Mouse (Mus musculus): ENCODE measurements around the gene Usp19. TPM values are rescaled to one million over a fixed set of nuclear protein-coding genes. Genes with fewer than 3 reads are reported as not detected.

Usp19 gene
- total RNA-seq (2015; ENCODE audit: low replicate concordance) (57.9 and 59.6 TPM in 2 replicates), total RNA-seq (2017; ENCODE audit: low replicate concordance) (80.2 and 94.7 TPM in 2 replicates)

DNA sequence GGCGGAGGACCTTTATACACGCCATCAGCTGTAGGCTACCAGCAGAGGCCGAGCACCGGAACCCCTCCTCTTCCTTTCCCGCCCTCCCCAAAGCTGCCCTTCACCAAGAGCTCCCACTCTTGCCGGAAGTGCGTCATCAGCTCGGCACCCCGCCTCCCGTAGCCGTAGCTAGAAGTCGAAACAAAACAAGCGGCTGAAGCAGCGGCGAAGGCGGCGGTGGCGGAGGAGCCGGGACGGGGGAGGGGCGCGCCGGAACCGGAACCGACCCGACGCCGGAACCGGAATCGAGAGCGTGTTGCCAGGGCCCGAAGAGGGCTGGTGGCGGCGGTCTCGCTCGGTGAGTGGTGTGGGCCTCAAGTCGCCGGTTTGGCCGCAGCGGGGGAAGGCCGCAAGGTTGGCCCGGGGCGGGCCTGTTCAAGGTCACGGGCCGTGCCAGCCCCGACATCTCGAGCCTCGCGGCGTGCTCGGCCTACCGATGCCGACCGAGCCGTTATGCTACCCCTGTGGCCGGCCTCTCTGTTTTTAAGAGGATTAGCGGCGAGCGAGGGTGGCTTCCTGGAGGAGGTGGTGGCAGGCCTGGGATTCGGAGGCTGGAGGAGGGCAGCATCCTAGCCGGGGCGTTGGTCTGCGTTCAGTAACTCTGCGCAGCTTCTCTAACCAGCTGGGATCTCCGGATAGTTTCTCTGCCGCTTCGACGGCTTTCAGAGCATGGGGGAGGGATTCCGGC lies at the start of gene Usp19:
Usp19 (plus strand) TSS at position 44 of the 727 bp plus-strand sequence.
- peak; percentile 78 for ATAC-seq (replicated peaks; ENCODE audit: low FRiP score, poor library complexity, severe bottlenecking)

DNA sequence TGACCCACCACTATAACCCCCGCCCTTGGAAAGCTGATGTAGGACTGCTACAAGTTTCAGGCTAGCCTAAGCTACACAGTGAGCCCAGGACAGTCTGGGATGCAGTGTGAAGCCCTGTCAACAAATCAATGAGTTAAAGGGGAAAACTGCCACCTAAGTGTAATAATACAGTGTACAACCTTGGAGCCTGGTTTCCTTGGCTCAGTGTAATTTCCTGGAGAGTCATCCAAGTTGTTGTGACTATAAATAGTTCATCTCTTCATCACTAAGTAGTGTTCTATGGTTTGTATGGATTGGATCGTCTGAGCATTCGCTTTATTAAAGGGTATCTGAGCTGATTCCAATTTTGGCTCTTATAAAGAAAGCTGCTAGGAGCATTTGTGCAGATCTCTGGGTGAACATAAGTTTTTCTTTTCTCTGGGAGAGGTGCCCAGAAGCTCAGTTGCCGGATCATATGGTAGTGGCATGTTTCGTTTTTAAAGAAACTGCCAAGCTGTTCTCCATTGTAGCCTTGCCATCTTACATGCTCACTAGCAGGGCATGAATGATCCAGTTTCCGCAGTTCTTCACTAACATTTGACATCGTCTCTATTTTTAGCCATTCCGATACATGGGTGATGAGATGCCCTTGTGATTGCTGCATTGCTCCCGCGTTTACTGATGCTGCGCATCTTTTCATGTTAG lies 49.0 kb upstream of the Usp19 start:
- ATAC-seq (replicated peaks; ENCODE audit: low FRiP score, poor library complexity, severe bottlenecking), result no peak

DNA sequence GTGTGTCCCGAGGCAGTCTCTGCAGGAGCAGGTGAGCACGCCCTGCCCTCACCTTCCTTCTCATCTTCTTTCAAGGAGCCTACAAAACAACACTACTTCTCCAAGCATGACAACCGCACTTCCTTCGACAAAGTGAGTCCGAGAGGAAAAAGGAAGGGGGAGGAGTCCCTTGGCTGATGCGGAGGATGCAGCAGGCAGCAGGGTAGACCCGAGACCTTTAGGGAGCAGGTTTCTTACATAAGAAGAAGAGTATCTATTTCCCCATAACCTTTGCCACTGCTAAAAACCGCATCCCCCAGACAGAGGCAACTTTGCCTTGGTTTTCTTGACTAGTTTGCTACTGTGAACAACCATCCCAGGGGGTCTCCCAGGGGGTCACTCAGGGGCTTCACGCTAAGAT lies 45.3 kb upstream of the Usp19 start:
- no peak for ATAC-seq (replicated peaks; ENCODE audit: low FRiP score, poor library complexity, severe bottlenecking)

DNA sequence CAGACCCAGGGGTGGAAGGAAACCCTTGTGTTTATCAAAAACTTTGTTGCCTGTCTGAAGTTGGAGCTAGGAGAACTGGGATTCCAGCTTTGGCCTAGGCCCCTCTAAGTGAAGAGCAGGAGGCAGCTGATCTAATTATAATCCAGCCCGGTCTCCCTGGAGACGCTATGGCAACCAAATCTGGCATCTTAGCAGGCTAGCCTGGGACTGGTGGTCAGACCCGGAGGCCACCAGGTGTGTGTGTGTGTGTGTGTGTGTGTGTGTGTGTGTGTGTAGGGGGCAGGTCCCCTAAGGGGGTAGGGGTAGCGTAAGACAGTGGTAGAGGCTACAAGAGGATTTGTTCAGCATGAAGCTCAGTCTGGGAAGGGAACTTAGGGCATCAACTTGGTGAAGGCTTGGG lies 40.5 kb upstream of the Usp19 start:
- no peak for ATAC-seq (replicated peaks; ENCODE audit: low FRiP score, poor library complexity, severe bottlenecking)

DNA sequence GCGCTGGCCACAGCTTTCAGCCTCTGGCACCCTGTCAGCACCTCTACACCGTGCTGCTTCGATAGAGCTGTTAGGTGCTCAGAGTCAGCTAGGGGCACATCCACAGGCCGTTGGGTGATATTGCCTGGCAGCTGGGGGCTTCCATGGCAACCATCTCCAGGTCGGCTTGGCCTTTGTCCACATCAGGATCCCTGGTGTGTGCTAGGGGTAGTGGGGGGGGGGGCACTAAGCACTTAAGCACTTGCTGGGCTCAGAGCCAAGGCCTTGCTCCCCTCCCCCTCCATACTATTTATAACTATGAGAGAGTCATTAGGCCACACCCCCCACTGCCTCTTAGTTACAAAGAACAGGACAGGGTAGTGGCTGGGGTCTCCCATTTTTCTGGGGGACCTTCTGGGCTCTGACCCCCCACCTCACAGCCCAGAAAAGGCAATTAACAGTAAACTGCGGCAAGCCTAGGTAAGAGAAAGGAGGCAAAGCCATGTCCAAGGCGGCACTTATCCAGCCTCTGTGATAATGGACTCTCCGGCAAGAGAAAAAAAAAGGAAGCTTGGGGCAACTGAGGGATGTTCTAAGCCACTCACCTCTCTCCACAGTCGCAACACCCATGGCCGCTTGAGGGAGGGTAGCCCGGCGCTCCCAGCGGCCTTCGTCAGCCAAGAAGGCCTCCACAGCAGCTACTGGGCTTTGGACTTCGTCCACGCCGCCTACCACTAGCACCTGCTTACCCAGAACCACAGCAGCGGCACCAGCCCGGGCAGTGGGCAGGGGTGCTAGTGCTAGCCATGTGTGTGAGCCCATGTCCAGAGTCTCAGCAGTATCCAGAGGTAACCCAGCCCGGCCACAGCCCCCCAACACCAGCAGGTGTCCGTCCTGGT lies 39.9 kb upstream of the Usp19 start:
- no peak for ATAC-seq (replicated peaks; ENCODE audit: low FRiP score, poor library complexity, severe bottlenecking)

DNA sequence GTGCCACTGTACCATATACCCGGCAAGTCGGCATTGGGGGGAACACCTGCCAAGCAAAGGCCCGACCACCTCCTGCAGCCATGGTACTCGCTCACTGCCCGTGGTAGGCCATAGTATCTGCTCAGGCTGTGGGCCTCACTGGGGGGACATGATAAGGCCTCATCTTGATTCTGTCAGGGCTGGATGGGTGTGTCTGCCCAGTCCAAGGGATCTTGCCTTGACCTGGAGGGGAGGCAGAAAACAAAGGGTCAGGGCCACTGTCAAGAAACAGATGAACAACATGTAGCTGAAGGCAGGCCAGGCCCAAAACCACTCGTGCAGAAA lies 39.3 kb upstream of the Usp19 start:
- peak; percentile 41 for ATAC-seq (replicated peaks; ENCODE audit: low FRiP score, poor library complexity, severe bottlenecking)

DNA sequence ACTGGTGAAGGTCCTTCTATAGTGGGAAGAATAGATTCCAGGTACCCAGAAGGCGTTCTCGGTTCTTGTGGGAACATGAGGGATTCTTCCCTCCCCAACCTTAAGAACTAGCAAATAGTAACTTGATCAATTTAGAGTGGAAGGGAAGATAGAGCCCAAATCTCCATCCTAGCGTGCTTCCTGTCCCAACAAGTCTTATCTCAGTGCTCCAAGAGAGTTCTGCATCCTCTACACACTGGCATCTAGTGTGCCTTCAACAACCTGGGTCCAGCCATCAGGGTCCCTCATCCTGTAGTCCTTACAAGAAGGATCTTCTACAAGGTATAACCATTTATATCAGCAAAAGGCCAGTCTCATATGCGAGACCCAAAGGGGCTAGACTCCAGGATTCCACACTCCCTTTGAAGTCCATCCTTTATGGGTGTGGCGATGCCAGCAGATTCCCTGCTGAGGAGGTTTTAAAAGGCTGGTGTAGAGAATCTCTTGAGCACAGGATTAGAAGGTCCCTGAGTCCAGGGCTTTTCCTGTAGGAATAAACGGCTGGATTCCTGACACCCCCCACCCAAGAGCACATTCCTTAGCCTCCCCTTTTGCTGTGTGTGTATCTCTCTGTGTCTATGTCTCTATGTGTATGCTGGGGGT lies 38.8 kb upstream of the Usp19 start:
- ATAC-seq (replicated peaks; ENCODE audit: low FRiP score, poor library complexity, severe bottlenecking), result no peak

DNA sequence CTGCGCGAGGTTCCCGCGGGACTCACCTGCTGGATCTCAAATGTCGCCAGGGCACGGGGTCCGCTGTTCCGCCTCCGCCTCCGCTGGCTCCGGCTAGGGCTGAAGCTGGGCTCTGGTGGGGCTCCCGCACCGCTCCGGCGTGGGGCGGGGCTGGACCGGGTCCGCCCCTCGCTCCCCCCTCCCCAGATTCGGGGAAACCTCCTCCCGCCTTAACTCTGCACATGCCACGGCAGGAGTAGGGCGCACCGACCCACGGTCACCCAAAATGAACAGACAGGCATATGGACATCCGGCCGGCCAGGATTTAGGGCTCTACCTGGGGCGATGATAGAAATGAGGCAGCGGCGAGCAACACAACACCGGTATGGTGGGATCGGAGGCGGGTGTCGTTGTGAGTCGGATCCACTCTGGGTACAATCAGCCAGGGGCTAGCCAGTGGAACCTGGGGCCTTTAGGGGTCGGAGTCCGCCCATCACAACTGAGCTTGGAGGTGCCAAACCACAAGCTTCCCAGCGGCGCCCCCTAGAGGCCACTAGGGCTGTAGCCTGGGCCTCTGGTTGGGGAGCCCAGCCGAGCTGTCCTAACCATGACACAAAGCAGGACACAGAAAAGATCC lies 38.0 kb upstream of the Usp19 start:
- peak; percentile 84 for ATAC-seq (replicated peaks; ENCODE audit: low FRiP score, poor library complexity, severe bottlenecking)

DNA sequence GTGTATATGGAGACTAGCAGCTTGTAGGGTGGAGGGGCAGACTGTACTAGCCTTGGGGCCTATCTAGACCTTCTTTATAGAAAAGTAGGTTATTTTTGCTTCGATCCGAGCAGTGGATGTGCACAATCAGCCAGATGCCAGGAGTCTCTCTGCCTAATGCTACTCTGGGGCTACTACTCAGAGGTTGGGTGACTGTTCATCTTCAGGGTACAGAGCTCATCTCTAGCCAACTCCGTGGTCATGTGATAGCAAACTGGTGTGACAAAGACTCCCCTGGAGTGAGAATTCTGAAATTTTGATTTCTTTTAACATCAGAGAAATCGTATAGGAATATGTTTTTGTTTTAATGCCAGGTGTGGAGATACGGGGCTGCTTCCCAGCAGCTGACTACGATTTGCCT lies 37.5 kb upstream of the Usp19 start:
- ATAC-seq (replicated peaks; ENCODE audit: low FRiP score, poor library complexity, severe bottlenecking), result peak; percentile 37

DNA sequence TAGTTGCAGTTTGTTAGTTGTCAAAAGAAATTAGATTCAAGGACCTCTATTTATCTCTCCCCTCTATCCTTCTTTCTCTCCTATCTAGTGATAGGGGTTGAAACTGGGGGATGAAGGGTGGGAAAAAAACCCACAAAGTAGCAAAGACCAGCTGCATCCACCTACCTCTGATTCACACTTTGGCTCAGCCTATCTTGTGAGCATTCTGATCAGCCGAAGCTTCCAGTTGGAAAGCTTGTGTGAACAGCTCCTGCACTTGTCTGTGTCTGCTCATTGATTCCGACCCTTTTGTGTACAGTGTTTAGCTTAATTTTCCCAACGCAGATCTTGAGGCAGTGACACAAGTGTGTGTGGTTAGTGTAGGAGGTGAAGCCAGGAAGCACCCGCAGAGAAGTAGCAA lies 36.9 kb upstream of the Usp19 start:
- ATAC-seq (replicated peaks; ENCODE audit: low FRiP score, poor library complexity, severe bottlenecking), result no peak

DNA sequence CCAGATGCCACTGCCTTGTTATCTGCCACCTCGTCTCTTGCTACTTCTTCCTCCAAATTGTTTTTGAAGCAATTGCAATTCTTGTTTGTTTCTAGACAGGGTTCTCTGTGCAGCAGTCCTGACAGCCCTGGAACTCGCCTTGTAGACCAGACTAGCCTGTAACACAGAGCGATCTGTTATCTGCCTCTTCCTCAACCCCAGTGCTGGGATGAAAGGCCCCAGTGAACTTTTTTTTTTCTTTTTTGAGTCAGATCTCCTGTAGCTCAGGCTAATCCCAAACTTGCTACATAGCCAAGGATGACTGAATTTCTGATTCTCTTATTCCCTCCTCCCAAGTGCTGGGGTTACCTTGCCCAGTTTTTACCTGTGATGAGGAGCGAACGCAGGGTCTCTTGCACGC lies 36.0 kb upstream of the Usp19 start:
- no peak for ATAC-seq (replicated peaks; ENCODE audit: low FRiP score, poor library complexity, severe bottlenecking)

DNA sequence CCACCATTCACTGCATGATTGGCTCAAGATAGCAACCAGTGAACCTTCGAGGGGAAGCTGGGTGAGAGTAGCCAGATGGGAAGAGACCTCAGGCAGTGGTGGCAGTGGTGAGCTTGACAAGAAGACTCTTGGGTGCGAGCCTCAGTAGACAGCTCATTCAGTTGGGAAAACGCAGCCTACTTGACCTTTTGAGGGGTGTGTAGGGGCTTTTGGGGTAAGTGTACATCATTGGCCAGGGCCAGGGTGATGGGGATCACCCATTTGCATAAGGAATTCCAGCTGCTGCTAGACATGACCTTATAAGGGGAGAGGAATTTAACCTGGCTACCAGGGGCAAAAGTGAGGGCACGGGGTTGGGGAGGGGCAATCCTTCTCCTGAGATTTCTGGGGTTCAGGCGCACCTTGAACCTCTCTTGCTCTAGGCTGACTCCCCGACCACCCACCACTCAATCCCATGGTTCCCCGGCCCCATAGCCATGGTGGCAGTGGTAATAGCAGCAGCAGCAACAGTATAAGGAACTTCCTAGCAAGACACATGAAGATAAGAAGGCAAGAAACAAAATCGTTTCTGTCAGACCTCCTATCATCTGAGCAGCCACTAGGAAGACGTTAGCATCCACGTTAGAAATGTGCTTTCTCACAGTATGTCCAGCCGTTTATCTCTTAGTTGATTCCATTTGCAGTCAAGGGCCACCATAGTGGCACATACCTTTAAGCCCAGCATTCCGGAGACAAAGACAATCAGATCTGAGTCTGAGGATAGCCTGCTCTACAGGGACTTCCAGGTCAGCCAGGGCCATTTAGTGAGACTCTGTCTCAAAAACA lies 34.4 kb upstream of the Usp19 start:
- no peak for ATAC-seq (replicated peaks; ENCODE audit: low FRiP score, poor library complexity, severe bottlenecking)

DNA sequence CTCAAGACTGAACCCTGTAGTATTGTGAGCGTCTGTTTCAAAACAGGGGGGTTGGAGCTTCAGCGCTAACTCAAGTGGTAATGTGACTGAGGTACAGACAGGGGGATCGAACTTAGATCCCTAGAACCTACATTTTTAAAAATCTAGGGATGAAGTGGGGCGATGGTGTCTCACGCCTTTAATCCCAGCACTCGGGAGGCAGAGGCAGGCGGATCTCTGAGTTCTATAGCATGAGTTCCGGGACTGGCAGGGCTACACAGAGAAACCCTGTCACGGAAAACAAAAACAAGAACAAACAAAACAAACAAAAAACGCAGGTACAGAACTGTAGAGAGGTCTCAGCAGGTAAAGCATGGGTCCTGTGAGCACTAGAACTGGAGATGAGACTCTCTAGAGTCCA lies 33.4 kb upstream of the Usp19 start:
- ATAC-seq (replicated peaks; ENCODE audit: low FRiP score, poor library complexity, severe bottlenecking), result no peak

DNA sequence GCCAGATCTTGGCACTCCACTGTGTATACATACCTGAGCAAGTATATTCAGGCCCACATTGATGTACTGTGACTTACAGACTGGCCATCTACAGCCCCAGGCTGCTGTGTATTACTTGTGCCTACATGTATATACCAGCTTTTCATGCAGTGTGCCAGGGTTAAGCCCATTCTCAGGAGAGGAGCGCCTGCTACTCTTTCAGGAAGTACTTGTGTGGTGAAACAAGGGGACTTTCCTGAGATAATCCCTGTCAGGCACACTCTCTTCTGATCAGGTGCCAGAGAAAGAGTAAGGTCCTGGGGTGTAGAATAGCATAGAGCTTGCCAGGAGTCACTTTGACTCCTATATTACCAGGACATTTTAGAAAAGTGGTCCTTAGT lies 30.5 kb upstream of the Usp19 start:
- peak; percentile 15; the same call in 1 of the 2 replicates for ATAC-seq (replicated peaks; ENCODE audit: low FRiP score, poor library complexity, severe bottlenecking)

DNA sequence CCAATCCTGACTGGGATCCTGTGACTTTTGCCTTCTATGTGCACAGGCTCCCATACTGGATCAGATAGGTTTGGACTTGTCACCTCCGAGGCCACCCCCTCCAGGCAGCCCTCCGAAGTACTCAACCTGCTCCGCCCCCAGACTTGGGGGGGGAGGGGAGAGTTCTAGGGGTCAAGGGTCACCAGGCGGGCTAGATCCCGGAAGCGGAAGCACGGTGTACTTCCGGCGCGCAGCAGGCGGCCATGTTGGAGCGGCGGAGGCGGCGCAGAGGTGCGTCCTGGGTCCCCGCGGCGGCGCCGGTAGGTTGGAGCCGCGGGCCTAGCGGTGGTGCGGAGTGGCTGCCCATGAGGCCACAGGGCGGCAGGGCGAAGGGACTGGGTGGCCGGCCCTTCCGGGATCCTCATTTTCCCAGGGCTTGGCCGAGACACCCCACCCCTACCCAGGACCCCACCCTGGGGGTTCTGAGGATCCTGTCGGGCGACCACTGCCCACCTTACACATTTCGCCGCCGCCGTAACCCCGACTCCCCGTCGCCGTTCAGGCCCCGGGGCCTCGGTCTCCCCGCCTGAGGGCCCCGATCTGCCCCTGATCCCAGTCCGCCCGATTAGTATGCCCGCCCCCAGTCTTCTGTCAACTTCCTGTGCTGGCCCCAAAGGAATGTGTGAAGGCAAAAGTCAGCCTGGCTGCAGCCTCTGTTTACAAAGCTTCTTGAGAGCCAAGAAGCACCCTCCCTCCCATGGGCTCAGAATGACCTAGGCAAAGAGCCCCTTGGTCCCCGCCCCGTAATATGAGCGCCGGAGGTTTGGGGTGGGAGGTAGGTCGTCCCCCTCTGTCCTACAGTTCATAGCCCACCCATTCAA lies 29.9 kb upstream of the Usp19 start, which contains the start of gene Ccdc71:
Ccdc71 (plus strand) TSS at position 209 of the 860 bp plus-strand sequence.
- ATAC-seq (replicated peaks; ENCODE audit: low FRiP score, poor library complexity, severe bottlenecking), result peak; percentile 83

DNA sequence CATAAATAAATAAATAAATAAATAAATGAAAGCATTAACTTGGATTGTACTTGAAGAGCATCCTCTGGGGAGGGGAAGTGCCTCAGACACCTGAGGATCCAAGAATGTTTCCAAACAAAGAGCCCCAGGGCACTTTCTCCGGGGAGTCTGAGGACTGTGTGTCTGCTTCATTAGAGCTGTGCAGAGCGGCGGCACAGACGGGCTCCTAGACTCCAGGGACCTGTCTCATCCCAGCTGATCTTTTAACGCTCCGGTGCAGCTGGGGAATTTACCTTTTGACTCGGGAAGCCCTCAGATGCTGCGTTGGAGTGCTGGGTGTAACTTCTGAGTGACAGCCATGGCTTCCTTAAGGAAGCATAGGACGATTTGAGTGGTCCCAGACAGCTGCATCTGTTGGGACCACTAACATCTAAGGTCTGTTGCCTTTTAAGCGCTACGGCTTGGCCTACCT lies 29.2 kb upstream of the Usp19 start, which contains the start of gene Klhdc8b:
Klhdc8b (minus strand) TSS at position 401 of the 451 bp plus-strand sequence.
- ATAC-seq (replicated peaks; ENCODE audit: low FRiP score, poor library complexity, severe bottlenecking), result no peak

DNA sequence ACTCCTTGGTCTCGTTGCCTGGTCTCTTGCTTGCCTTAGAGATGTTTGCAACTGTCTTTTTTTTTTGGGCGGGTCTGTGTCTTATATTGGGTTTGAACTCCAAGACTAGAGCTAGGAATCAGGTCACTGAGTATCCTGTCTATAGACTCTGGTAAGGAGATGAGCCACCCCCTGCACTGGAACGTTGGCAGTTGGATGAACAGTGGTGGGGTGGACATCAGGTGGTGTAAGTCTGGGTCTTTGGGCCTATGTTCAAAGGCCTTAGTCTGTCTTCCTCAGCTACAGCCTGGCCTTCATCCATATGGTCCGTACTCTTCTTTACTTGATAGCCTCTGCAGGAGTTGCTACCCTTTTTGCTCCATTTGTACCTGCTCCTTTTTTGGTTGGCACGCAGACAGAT lies 28.7 kb upstream of the Usp19 start:
- ATAC-seq (replicated peaks; ENCODE audit: low FRiP score, poor library complexity, severe bottlenecking), result no peak

DNA sequence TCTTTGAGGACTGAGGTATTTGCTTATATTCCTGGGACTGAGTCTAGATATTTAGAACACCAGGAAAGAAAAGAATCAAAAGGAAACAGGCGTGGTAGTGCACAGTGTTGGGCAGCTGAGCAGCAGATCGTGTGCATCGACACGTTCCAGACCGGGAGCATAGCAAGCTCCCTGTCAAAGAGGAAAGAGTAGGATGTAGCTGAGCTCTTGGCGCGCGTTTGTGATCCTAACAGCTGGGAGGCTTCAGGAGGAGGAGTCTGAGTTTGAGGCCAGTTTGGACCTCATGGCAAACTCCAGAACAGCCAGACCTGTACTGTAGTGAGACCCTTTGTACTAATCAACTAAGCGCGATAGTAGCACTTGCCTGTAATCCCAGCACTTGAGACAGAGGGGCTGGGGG lies 28.2 kb upstream of the Usp19 start:
- ATAC-seq (replicated peaks; ENCODE audit: low FRiP score, poor library complexity, severe bottlenecking), result no peak
